ENCODE assay signal across 21 mouse cellular contexts in the genomic region with DNA sequence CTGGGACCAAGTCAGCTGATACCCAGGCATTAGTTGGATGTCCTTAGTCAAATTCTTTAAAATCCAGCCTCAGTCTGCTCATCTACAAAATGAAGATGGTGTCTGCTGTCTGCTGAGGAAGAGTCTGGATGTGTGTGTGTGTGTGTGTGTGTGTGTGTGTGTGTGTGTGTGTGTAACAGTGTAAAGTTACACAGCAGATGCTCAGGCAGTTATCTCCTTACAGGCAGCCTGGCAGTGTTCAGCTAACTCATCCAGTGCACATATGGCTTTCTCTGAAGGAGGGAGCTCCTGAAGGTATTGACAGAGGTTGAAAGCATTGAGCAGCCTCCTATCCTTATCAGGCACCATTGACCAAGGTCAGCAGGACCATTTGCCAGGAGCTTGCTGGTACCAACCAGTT. TPM values are rescaled to one million over a fixed set of nuclear protein-coding genes. Genes with fewer than 3 reads are reported as not detected.
"Had no signal": no experiment of that assay in that cellular context is flagged by ENCODE, and none has a peak within 500 bp of the region (broad histone marks: within the 10 kb centered on the region; RNA-seq: fewer than 3 reads in every experiment).

No protein-coding gene starts in this region.

- H3K9ac ChIP-seq: liver, embryonic 15.5 days; liver, postnatal 0 days; lung, embryonic 15.5 days; midbrain, embryonic 13.5 days; midbrain, embryonic 15.5 days; neural tube, embryonic 12.5 days had no signal

- ATAC-seq: liver, postnatal 0 days; lung, postnatal 0 days; midbrain, embryonic 13.5 days; midbrain, embryonic 15.5 days had no signal

- H3K4me3 ChIP-seq: liver, embryonic 15.5 days; lung, embryonic 15.5 days; megakaryocyte, embryonic 14.5 days; midbrain, embryonic 13.5 days; midbrain, embryonic 15.5 days; neural tube, embryonic 12.5 days had no signal

- DNase-seq: liver, postnatal 0 days; lung, adult 2 months; lung, postnatal 14 days; lung, postnatal 36 days; thymus, adult 2 months; thymus, postnatal 25 days; thymus, postnatal 4 days had no signal

- H3K4me1 ChIP-seq: lung, embryonic 15.5 days; midbrain, embryonic 13.5 days; midbrain, embryonic 15.5 days; neural tube, embryonic 12.5 days had no signal

- H3K4me2 ChIP-seq: liver, embryonic 15.5 days; lung, embryonic 15.5 days; midbrain, embryonic 11.5 days; midbrain, embryonic 13.5 days; midbrain, embryonic 15.5 days; neural tube, embryonic 12.5 days had no signal

- H3K27ac ChIP-seq: liver, embryonic 15.5 days; lung, embryonic 15.5 days; macrophage; midbrain, embryonic 13.5 days; midbrain, embryonic 15.5 days; neural tube, embryonic 12.5 days had no signal

- H3K27me3 ChIP-seq: liver, embryonic 15.5 days; lung, embryonic 15.5 days; megakaryocyte, embryonic 14.5 days; midbrain, embryonic 13.5 days; midbrain, embryonic 15.5 days; neural tube, embryonic 12.5 days had no signal

- H3K9me3 ChIP-seq: liver, embryonic 15.5 days; lung, embryonic 15.5 days; megakaryocyte, embryonic 14.5 days; midbrain, embryonic 13.5 days; midbrain, embryonic 15.5 days; neural tube, embryonic 12.5 days had no signal

RNA-seq across cellular contexts. Expression of gene Gm13420, which starts 50.6 kb away (rescaled TPM):
- polyA plus RNA-seq: macrophage; midbrain, embryonic 11.5 days; neural tube, embryonic 12.5 days; urinary bladder, adult 2 months had no signal

RNA-seq across cellular contexts. Expression of gene Gm13547, which starts 58.2 kb away (rescaled TPM):
- polyA plus RNA-seq: liver, embryonic 15.5 days; liver, postnatal 0 days; lung, adult 2 months; lung, embryonic 15.5 days; lung, postnatal 0 days; macrophage; midbrain, embryonic 11.5 days; midbrain, postnatal 0 days; neural tube, embryonic 14.5 days; spleen, adult 2 months; stomach, embryonic 16.5 days; thymus, adult 2 months; urinary bladder, adult 2 months had no signal
